Mouse (Mus musculus): ENCODE results near the gene Hdhd5. TPM values are rescaled to one million over a fixed set of nuclear protein-coding genes. Genes with fewer than 3 reads are reported as not detected.

Gene Hdhd5
- total RNA-seq, 2 experiments from 2014 or later: 34.4 to 34.9 TPM

DNA sequence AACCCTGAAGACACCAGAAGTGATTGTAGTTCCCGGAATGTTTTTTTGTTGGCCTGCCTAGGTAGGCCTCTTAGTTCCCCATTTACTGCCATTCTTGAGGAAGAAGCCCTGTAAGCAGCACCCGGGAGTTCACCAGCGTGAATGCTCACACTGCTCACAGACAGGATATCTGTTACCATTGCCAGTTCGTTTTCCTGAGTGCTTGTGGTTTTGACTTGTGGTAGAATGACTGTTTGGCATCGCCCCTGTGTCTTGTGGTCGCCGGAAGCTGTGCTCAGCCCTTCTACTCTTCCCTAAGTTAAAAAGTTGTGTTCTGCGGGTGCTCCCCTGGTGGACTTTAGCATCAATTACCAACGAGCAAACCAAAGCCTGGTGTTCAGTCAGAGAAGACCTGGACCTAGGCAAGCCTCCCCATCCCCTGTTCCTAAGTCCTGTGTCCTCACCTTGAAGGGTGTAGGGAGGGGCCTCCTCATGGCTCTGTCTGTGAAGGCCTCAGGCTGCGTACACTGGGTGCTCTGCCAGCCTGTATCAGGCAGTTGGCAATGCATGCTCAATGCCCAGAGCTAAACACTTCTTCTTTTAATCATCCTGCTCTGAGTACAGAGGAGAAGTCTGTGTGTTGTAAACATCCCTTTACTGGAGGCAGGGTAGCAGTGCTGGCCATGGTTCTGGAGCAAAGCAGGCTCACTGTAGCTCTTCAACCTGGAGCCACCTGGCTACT, 64.3 kb downstream of the Hdhd5 start:
- intact Hi-C loops (cut with DNase I): no loop called here
- no peak for DNase-seq (ENCODE audit: low spot score in 2 of 2)

DNA sequence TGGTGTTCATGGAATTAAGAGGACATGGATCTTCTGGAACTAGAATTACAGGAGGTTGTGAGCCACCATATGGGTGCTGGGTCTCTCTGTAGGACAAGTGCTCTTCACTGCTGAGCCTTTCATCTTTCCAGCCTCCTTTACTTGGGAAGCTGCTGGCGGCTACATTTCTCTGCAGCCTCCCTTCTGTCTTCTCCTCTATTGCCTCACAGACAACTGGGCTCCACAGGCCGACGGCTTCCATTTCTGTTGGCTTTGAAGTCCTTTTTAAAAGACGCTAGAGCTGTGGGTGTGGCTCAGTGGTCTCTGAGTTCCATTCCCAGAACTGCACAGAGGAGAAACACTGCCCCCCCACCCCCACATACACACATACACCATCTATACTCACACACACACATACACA, 65.7 kb downstream of the Hdhd5 start:
- no peak for DNase-seq (ENCODE audit: low spot score in 2 of 2)
- intact Hi-C loops (cut with DNase I): no loop called here

DNA sequence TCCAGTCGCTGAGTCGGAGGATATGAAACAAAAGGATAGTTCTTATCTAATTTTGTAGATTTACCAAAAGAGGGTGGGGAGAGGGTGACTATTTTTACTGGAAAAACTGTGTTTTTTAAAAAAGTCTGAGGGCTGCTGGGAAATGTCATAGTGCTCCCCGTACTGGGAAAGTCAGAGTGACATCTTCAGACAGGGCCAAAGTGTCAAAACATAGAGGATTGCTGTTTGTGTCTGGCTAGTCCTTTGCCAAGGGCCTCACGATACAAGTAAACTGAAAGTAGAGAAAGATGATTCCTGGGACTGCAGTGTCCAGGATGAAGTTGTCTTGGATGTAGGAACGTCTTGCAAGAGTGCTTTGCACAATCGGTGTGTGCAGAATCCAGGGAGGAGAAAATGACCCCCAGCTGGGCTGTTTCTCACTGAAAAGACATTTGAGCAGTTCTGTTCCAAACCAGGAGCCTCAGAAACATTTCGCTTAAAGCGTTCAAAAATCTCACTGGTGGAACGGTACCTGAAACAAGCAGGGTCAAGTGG, 66.6 kb downstream of the Hdhd5 start:
- intact Hi-C loops (cut with DNase I): no loop called here
- DNase-seq (ENCODE audit: low spot score in 2 of 2): no peak

DNA sequence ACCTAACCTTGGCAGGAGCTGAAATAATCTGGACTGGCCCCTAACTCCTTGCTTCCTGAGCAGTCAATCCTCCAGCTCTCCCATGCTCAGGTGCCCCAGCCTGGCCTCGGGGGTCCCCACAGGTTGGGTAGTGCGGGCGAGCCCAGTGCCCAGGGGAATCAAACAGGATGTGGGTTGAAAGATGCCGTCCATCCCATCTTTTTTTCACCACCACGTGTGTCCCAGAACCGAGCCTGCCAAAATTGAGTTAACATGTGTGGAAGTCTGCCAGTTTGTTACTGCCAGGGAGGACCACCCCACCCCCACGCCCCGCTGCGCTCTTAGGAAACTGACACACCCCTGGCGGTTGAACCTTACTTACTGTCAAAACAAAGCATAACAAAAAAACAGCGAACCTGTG, 67.2 kb downstream of the Hdhd5 start:
- DNase-seq (ENCODE audit: low spot score in 2 of 2): no peak
- intact Hi-C loops (cut with DNase I): no loop called here

DNA sequence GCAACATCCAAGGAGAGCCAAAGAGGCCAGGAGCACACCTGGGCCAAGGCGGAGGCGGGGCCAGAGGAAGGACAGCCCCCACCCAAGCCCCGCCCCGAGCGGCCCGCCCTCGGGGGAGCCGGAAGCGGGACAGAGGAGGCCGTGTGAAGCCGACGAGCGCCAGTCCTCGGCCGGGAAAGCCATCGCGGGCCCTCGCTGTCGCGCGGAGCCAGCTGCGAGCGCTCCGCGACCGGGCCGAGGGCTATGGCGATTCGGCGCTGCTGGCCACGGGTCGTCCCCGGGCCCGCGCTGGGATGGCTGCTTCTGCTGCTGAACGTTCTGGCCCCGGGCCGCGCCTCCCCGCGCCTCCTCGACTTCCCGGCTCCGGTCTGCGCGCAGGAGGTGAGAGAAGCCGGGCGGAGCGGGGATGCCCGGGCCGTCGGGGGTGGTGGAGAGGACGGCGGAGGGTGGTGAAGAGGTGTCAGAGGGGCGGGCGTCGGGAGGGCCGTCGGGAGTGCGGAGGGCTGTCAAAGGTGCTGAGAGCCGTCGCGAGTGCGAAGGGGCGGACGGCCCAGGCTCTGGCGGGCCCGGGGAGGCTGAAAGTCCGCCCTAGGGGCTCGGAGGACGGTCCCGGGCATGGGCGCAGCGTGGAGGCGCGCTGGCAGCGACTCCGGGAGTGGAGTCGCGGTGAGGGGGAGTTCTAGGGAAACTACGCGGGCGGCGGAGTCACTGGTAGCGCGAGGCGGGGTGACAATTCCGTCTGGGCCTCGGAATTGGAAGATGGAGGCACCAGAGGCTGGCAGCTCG, 67.8 kb downstream of the Hdhd5 start, which contains the start of gene Il17ra:
TSS of gene Il17ra (plus strand) at position 162 of the 786 bp plus-strand sequence.
- DNase-seq (ENCODE audit: low spot score in 2 of 2): no peak
- intact Hi-C loops (cut with DNase I): no loop called here

DNA sequence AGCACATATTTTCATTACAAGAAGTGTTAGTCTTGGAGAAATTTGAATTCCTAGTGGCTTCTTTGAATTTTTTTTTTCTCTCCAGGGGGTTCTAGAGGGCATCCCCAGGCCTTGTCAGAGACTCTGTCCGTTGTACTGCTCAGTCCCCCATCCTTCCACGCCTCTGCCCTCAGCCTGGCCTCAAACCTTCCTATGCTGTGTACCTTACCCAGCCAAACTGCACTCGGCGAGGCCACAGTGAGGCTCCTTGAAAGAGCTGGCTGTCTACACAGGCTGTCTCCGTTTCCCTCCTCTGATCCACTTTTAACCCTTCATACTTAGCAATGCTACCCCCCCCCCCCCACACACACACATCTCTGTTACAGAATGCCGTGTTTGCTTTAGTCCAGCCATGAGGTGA, 68.9 kb downstream of the Hdhd5 start:
- no peak for DNase-seq (ENCODE audit: low spot score in 2 of 2)
- intact Hi-C loops (cut with DNase I): no loop called here

DNA sequence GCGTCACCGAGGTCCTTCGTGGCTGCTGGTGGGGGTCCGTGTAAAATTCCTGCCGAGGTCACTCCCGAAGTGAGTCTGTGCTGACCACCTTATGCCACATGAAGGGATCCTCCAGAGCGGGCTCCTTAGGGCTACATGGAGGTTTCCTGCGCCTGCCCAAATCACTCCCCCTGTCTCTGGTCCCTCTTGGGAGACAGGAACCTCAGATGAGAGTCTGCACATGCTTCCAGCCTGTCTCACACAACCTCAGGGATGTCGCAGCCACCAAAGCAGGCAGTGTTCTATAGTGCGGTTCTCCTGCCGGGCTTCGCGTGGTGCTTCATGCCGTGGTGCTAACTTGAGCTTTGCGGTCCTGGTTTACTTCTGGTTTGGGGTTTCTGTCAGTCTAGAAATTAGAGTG, 69.9 kb downstream of the Hdhd5 start:
- DNase-seq (ENCODE audit: low spot score in 2 of 2): no peak
- intact Hi-C loops (cut with DNase I): no loop called here

Other genes with a start within 250 kb of the Hdhd5 start
- not detected for gene D330020A13Rik, start 237.0 kb downstream of the Hdhd5 start, total RNA-seq (2021)
- under 1 TPM; 0.40 TPM for gene B4galnt3, start 236.8 kb downstream of the Hdhd5 start, total RNA-seq (2021)
- 10 to 100 TPM; 37.0 to 37.8 TPM for gene Kdm5a, start 167.2 kb downstream of the Hdhd5 start, total RNA-seq (2021)
- 1 to 10 TPM; 5.9 to 7.8 TPM for gene Ccdc77, start 166.9 kb downstream of the Hdhd5 start, total RNA-seq (2021)
- gene Il17ra, start 68.1 kb downstream of the Hdhd5 start, total RNA-seq (2021): 1 to 10 TPM; 7.4 to 9.1 TPM
- gene Tmem121b, start 37.5 kb downstream of the Hdhd5 start, total RNA-seq (2021): 10 to 100 TPM; 71.2 to 75.7 TPM
- 1 to 10 TPM; 2.3 to 3.0 TPM for gene Cecr2, start 135.1 kb upstream of the Hdhd5 start, total RNA-seq (2021)
- gene Slc25a18, start 242.3 kb upstream of the Hdhd5 start, total RNA-seq (2021): 10 to 100 TPM; 46.9 to 50.1 TPM

Data from left cerebral cortex, postnatal 14 days (tissue).